Mouse (Mus musculus) v-Abl transformed pro-B cells (cell line): ENCODE data around the gene Upk2.
"Not testable (repeated sequence)": the region's sequence is repeated elsewhere in the genome, so short reads cannot be mapped to it uniquely, and the experiment has no call there.

ENCODE experiments used
- in situ Hi-C, 2 experiments: fragments of 400-800 bp; cut with MboI; formaldehyde crosslinking; loops; one replicate each; pipeline ENCODE4 v1.15.1; 2025; ENCODE audit not compliant: unreplicated experiment in 2 of 2

The Upk2 gene

DNA sequence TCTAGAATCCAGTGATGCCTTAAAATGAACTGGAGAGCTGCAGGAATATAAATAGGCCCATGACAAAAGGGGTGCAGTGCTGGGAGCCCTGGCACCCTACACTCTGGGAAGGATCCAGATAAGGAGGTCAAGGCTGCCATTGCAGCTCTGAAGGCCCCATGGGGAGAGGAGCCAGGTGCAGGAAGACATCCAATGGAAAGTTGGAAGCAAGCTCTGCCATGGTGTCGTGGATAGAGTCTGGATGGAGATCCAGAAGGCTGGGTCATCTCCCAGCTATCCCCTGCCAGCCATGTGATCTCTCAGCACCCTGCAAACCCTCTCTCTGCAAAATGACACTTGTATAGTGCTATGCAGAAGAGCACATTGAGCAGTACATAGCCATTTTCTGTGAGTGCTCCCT lies 19.6 kb upstream of the Upk2 start:
- in situ Hi-C loops: loop anchor here (25.0 kb wide), 2 partner anchors 488 to 938 kb away; partner anchors contain the start of gene Ube4a (in 1 of the 2)

DNA sequence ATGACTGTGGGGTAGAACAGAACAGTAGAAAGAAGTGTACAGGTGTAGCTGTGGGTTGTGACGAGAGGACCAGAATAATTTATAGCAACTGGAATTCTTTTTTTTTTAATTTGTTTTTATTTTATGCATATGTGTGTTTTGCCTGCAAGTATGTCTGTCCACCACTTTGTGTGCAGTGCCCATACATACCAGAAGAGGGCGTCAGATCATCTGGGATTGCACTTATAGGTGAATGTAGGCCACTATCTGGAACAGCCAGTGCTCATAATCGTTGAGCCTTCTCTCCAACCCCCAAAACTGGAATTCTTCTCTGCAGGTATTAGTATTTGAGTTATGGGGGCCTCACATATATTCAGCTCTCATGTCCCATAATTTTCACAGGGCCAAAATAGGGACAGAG lies 18.4 kb upstream of the Upk2 start:
- in situ Hi-C loops: loop anchor here (25.0 kb wide), 2 partner anchors 489 to 939 kb away; partner anchors contain the start of gene Ube4a (in 1 of the 2)

DNA sequence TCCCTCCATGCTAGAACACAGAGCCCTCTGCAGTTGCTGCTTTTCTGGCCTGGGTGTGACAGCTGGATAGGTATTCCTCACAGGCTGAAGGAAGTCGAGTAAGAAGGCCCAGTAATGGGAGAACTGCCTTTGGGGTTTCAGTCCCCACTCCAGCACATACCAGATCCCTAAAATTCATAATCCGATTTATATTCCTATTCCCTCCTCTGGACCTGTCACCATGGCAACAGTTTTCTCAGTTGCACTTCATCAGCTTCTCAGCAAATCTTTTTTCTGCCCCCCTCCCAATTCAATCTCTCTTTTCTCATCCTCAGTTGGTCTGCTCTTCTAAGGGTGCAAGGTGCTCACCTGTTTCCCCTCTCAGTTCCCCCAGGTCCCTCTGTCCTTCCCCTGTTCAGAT lies 14.0 kb upstream of the Upk2 start:
- in situ Hi-C loops: loop anchor here (25.0 kb wide), 2 partner anchors 494 to 944 kb away; partner anchors contain the start of gene Ube4a (in 1 of the 2)

DNA sequence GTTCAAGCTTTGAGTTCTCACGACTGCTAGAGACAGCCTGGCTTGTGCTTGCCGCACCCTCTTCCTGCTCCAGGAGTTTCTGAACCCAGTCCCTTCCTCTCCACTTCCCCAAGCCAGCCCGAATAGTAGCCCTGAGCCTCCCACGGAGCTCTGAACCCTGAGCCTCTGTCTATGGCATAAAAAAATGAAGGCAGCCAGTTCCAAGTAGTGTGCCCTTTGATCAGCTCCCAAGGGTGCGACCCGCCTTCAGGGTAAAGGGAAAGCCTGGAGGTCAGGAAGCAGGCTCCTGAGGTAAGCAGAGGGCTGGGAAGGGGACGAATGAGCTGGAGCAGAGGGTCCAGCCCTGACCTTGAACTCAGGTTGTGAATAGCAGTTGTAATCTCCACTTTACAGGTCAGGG lies 13.4 kb upstream of the Upk2 start:
- in situ Hi-C loops: loop anchor here (25.0 kb wide), 2 partner anchors 494 to 944 kb away; partner anchors contain the start of gene Ube4a (in 1 of the 2)

DNA sequence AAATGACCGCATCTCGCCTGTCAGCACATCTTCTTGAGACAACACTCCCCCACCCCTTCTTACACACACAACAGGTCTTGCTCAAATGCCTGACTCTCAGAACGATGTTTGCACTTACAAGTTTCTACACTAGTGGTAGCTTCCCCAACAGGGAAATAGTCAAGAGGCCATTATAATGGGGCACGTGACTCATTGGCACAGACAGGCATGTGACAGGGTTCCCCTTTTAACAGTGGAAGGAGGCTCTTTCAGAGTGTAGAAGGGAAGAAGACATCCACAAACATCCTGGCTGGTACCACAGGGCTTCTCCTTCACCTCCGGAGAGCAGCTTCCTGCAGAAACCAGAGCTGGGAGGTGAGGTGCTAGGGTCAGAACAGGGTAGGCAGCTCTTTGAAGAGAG lies 7.2 kb upstream of the Upk2 start:
- in situ Hi-C loops: loop anchor here (25.0 kb wide), 2 partner anchors 500 to 950 kb away; partner anchors contain the start of gene Ube4a (in 1 of the 2)

DNA sequence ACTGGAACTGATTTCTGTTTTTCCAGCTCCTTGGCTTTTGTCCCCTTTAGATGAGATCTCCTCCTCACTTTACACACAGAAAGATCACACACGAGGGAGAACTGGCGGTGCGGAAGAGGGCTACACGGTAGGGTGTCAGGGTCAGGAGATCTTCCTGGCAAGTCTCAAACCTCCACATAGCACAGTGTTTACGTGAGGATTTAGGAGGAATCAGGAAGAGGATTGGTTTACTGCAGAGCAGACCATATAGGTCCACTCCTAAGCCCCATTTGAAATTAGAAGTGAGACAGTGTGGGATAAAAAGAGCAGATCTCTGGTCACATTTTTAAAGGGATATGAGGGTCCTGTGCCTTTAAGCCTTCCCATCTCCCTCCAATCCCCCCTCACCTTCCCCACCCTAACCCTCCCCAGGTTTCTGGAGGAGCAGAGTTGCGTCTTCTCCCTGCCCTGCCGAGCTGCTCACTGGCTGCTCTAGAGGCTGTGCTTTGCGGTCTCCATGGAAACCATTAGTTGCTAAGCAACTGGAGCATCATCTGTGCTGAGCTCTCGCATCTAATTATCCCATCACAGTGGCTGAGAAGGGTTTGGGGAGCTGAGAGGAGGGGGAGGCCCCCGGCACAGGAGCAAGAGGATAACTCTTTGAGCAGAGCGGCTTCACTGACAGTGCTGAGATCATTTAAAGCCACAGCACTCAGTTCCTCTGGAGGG lies 2.4 kb upstream of the Upk2 start:
- in situ Hi-C loops: loop anchor here (5.0 to 25.0 kb wide), 4 partner anchors 45 to 955 kb away; partner anchors contain the start of gene Ube4a (in 1 of the 2)

DNA sequence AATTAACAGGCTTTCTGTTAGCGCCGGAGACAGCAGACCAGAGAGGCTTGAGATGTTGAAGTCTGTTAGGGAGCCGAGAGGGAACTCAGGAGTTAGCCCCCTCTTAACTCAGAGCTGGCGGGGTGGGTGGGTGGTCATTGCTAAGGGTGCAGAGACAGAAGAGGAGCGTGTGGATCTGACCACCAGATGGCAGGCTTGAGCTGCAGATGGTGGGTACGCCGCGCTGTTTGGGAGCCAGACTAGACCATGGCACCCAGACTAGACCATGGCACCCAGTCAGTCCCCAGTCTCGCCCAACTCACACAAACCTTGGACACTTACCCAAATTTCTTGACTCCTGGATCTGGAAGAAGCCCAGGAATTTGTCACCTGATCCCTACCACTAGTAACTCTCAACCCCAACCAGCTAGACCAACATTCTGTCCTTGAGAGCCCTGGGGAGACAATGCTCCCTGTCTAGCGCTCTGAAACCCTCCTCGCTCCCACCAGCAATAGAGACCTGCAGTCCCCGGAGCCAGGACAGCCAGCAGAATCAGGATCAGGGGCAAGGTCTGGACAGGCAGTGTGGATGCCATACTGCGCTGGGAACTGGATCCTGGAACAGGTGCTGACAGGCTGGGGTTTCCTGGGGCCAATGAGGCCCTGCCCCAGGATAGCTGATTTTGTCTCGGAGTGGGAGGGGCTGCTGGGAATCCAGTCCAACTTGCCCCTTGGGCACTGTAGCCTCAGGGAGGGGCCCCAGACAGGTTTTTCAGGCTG lies 465 bp downstream of the Upk2 start:
- in situ Hi-C loops: loop anchor here (5.0 to 25.0 kb wide), 5 partner anchors 48 to 958 kb away; partner anchors contain the start of gene Ube4a (in 1 of the 2)

DNA sequence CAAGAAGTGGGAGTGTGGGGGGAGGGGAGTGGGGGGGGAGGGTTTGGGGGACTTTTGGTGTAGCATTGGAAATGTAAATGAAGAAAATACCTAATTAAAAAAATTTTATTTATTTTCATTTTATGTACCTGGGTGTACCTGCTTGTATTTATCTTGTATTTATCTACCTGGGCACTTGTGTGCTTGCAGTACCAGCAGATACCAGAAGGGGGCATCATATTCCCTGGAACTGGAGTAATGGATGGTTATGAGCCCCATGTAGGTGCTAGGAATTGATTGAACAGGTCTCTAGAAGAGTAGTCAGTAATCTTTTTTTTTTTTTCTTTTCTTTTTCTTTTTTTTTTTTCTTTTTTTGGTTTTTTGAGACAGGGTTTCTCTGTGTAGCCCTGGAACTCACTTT lies 4.4 kb downstream of the Upk2 start:
- in situ Hi-C loops: loop anchor here (5.0 to 25.0 kb wide), 5 partner anchors 52 to 962 kb away; partner anchors contain the start of gene Ube4a (in 1 of the 2)

DNA sequence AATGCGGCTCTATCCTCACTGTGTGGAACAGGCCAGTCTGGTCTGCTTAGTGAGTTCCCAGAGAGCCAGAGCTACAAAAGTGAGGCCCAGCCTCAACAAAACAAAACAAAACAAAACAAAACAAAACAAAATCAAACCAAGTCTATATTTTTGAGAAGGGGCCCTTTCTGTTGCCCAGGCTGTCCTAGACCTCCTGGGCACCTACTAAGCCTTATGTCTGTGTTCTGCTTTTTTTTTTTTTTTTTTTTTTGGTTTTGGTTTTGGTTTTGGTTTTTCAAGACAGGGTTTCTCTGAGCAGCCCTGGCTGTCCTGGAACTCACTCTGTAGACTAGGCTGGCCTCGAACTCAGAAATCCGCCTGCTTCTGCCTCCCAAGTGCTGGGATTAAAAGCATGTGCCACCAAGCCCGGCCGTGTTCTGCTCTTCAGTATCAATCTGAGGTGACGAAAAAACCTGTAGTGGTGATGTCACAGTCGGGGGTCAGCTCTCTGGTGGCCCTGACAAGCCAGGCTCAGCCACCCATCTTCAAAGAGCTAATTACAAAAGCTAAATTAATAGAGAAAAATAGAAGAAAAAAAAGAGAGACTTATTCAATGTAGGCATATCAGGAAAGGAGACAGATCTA lies 10.3 kb downstream of the Upk2 start:
- in situ Hi-C loops: not testable (repeated sequence)

DNA sequence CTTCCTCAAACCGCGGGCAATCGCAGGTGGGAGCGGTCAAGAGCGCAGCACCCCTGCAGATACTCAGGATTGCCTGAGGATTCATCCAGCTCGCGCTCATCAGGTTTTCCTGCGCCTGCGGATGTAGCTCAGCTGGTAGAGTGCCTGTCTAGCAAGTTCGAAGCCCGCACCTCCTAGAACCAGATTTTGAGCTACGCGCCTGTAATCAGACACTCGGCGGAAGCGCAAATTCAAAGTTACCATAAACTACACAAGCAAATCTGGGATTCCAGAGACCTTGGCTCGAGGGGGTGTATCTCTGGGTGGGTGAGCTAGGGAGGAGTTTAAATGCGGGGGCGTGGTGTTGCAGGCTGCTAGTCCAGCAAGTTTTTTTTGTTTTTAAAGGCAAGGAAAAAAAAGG lies 13.8 kb downstream of the Upk2 start, which contains the start of gene Foxr1:
Gene Foxr1 (minus strand): TSS at position 176 of the 400 bp plus-strand sequence.
- in situ Hi-C loops: no loop called here

DNA sequence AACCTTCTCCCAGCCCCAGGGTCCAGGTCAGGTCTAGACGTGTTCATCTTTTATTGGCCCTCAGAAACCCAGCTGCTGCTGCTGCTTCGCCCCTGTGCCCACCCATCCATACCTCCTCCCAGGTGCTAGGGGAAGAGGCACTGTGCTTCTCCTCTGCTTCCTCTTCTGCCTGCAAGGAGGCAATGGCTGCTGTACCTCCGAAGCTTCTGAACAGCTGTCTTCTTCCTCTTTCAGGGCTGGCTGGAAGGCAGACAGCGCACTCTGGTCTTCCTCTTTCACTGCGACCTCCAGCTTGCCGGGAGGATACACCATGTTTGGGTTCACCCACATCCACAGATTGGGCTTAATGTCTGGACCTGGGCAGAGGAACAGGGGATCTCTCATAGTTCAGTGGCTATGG lies 19.0 kb downstream of the Upk2 start:
- in situ Hi-C loops: no loop called here

DNA sequence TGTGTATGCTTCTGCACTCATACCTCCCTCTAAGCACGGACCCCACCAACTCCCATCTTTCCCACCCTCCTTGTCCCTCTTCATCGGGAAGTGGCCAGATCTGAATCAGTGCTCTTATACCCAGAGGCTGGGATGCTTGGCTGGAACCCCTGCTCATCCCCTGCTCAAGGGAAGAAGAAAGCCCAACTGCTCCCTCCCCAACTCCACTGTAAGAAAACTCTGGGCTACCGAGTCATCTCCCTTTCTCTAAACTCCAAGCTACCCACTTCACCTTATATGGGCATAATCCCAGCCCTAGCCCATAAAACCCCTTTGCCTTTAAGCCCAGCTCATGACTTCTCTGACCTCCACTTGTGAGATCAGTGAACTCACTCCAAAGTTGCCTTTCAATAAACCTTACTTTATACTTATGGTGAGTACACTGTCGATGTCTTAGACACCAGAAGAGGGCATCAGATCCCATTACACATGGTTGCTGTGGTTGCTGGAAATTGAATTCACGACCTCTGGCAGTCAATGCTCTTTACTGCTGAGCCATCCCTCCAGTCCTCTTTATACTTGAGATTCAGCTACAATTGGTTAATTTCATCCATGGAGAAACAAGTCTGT lies 22.1 kb downstream of the Upk2 start:
- in situ Hi-C loops: no loop called here

DNA sequence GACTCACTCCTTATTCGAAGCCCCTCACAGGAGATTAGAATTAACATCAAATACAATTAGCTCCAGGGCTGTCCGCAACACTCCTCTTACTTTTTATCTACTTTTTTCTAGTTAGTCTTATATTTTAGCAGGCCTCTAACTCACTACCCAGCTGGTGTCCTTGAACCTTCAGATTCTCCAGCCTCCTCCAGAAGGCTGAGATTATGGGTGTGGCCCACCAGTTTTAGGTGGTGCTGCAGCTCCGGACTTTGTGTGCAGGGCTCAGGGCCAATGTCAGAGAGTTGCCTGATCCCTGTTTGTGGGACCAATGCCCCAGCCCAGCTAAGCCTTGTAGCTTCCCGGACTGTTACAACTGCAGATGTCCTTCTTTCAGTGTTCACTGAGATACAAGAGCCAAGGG lies 31.2 kb downstream of the Upk2 start:
- in situ Hi-C loops: no loop called here

DNA sequence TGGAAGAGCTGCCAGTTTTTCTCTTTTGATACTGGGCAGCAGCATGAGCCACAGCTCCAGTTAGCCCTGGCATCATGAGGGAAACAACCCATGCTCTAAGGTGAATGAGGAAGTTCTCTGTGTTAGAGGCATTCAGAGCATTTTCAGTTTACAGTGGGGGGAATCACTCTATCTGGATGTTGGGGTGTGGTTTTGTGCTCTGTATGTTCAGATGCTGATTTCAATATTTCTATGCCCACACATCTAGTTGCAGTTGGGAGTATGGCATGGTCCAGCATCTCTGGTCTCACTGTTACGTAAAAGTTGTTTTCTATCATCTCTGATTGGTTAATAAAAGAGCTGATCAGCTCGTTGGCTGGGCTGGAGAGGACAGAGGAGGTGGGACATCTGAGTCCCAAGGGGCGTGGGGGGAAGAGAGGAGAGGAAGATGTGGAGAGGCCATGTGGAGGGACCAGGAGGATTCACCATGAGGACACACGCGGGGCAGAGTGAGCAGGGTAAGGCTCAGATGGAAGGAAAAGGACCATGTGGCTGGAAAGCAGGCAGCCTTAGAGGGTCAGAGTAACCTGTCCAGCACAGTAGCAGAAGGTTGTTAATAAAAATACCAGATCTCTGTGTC lies 34.4 kb downstream of the Upk2 start:
- in situ Hi-C loops: no loop called here

DNA sequence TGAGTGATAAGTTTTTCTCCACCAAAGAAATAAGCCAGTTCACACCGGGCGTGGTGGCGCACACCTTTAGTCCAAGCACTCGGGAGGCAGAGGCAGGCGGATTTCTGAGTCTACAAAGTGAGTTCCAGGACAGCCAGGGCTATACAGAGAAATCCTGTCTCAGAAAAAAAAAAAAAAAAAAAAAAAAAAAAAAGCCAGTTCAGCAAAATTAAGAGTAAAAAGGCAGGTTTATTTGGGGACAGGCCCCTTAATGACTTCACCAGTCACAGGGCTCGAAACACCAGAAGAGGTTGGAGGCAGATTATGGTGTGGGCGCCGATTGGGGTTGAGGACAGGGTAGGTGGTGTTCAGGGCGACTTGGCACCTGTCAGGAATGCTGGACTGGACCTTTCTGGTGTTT lies 35.0 kb downstream of the Upk2 start:
- in situ Hi-C loops: not testable (repeated sequence)

DNA sequence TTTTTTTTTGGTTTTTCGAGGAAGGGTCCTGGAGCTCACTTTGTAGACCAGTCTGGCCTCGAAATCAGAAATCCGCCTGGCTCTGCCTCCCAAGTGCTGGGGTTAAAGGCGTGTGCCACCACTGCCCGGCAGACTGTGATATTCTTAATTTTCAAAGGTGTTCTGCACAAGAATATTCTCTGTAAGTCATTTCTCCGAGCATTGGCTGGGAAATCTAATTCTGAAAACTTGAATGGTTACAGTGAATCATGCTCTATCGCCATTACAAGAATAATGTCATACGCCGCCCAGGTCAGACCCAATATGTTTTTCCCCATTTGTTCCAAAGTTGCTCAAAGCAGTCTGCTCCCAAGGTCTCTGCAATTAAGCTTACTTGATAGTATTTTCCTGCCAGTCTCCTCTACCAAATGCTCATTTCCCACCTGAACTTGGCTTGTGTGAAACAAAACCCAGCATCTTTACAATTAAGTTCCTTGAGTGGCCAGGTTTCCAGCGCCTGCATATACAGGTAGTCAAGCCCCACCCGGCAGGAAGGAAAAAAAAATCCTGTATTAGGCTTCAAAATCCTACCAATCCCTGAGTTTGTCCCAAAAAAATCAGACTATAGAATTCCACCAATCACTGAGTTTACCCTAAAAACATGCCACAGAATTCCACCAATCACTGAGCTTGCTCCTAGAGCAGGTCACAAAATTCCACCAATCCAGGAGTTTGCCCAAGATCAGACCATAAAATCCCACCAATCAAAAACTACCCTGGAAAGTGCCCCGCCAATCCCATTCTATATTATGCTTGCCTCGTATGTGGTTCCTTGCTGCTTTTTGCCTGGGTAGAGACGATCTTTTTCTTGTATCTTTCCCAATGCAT lies 36.0 kb downstream of the Upk2 start, which contains the start of gene Ccdc84:
Gene Ccdc84 (minus strand): TSS at position 51 of the 867 bp plus-strand sequence.
- in situ Hi-C loops: no loop called here

DNA sequence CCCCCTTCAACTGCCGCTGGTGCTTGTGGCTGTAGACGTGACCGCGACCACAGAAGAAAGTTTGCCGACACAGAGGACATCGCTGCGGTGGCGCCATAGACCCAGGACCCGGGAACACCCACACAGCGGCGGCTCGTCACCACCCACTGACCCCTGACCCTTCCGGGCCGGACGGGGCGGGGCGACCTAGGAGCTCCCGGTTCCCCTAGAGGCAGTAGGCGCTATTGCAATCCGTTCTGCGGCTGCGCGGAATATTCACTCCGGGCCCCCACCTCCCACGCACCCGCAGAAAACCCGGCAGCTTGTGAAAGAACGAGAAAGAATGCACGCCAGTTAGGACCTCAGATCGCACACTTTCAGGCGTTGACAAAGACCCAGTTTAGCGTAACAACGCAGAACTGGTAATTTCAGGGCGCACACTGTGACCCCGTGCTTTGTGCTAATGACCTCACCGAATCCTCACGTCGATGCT lies 36.8 kb downstream of the Upk2 start:
- in situ Hi-C loops: no loop called here

DNA sequence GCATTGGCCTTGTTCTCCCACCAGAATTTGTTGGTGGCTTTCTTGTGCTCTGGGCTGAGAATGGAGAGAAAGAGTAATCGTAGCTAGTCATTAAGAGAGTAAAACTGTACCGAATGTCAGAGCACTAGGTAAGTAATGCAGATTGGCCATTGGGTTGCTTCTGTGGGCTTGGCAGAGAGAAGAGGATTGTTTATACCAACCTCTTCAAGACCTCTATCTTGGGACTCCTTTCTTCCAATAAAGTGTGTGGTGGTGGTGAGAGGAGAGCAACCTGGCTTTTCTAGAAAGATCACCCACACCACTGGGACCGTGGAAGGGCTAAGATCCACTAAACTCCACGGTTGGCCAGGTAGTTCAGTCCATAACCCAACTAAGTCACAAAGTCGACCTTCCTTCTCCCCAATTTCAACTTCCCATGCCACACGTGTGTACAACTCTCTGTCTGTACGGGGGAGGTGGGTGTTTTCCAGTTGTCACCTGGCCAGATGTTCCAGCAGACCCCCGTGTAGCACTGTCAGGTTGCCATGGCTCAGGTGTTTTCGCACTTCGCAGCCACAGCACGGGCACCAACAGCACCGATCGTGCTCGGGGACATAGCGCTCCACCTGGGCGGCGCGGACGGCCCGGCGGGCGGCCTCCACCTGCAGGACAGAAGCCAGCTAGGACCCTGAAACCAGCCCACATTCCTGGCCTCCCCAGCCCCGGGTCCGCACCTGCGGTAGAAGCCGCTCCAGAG lies 37.5 kb downstream of the Upk2 start:
- in situ Hi-C loops: no loop called here
